Mouse (Mus musculus) CH12.LX (cell line): ENCODE measurements around the gene Espl1. TPM values are rescaled to one million over a fixed set of nuclear protein-coding genes. Genes with fewer than 3 reads are reported as not detected.

Experiments used
- DNase-seq: peaks from one replicate; pipeline ENCODE4 v3.0.0-alpha.2; 2013; ENCODE audit errors: extremely low read depth
- H3K27ac ChIP-seq: 2 replicates; pipeline ENCODE4 v1.5.1; 2012; ENCODE audit warnings: low read depth, mild to moderate bottlenecking, control low read depth, moderate library complexity; ENCODE audit not compliant: insufficient read depth
- H3K27me3 ChIP-seq: replicated peaks from 2 replicates; pipeline ENCODE3; 2012; ENCODE audit warnings: inconsistent platforms
- H3K36me3 ChIP-seq, 2 experiments: replicated peaks in 1 of 2; 2 replicates each; pipeline versions ENCODE3 to v1.6.1; 2012; ENCODE audit warnings: inconsistent platforms in 1 of 2, low read length in 1 of 2, mild to moderate bottlenecking in 1 of 2, mixed read lengths in 1 of 2, moderate library complexity in 1 of 2; ENCODE audit not compliant: control insufficient read depth in 1 of 2, insufficient read depth in 1 of 2
- H3K4me1 ChIP-seq, 2 experiments: 2 replicates each; pipeline ENCODE4 v1.6.1; 2012; ENCODE audit warnings: inconsistent platforms in 1 of 2, moderate library complexity in 1 of 2; ENCODE audit not compliant: insufficient read depth in 2 of 2, control insufficient read depth in 1 of 2
- H3K4me2 ChIP-seq: 2 replicates; pipeline ENCODE4 v1.6.1; 2012; ENCODE audit warnings: low read depth, mild to moderate bottlenecking, control low read depth; ENCODE audit not compliant: poor library complexity, insufficient read depth, severe bottlenecking
- H3K4me3 ChIP-seq, 3 experiments: fragments of 150-350 bp in 1 of 3; sonication (generic) in 1 of 3; replicated peaks in 1 of 3; 2 replicates each; pipeline versions ENCODE3 to v1.5.1; 2011 to 2012; ENCODE audit warnings: low read depth in 2 of 3, low read length in 2 of 3, mild to moderate bottlenecking in 2 of 3, moderate library complexity in 2 of 3, control low read depth in 1 of 3, improper control_type of control experiment in 1 of 3, inconsistent platforms in 1 of 3, mixed read lengths in 1 of 3; ENCODE audit not compliant: poor library complexity in 1 of 3
- H3K79me2 ChIP-seq: replicated peaks from 2 replicates; pipeline ENCODE4 v1.6.1; 2012; ENCODE audit warnings: mild to moderate bottlenecking, moderate library complexity; ENCODE audit not compliant: control insufficient read depth, poor library complexity, insufficient read depth, severe bottlenecking; ENCODE audit errors: extremely low read depth
- H3K9ac ChIP-seq: 2 replicates; pipeline ENCODE4 v1.6.1; 2012; ENCODE audit warnings: low read depth, mild to moderate bottlenecking, control low read depth, moderate library complexity; ENCODE audit not compliant: insufficient read depth
- H3K9me3 ChIP-seq: replicated peaks from 2 replicates; pipeline ENCODE3; 2012; ENCODE audit warnings: low read length, inconsistent platforms, mixed read lengths
- BHLHE40 ChIP-seq: IDR thresholded peaks from 2 replicates; pipeline ENCODE4 v1.6.1; 2011; ENCODE audit warnings: mild to moderate bottlenecking, low read depth, low read length, improper control_type of control experiment
- CHD2 ChIP-seq: IDR thresholded peaks from 2 replicates; pipeline ENCODE4 v1.6.1; 2011; ENCODE audit warnings: low read length, improper control_type of control experiment
- CTCF ChIP-seq, 2 experiments: IDR thresholded peaks in 1 of 2; conservative IDR thresholded peaks in 1 of 2; 2 replicates each; pipeline ENCODE4 v1.5.1; 2011 to 2012; ENCODE audit warnings: low read depth in 2 of 2, low read length in 2 of 2, improper control_type of control experiment in 1 of 2, inconsistent platforms in 1 of 2, mild to moderate bottlenecking in 1 of 2, moderate library complexity in 1 of 2
- E2F4 ChIP-seq: IDR thresholded peaks from 2 replicates; pipeline ENCODE4 v1.6.1; 2011; ENCODE audit warnings: low read depth, low read length, improper control_type of control experiment; ENCODE audit not compliant: insufficient replicate concordance
- ELF1 ChIP-seq: IDR thresholded peaks from 2 replicates; pipeline ENCODE4 v1.6.1; 2014; ENCODE audit warnings: low read depth, mild to moderate bottlenecking, inconsistent platforms, low read length, improper control_type of control experiment
- ETS1 ChIP-seq: conservative IDR thresholded peaks from 2 replicates; pipeline ENCODE4 v1.6.1; 2012; ENCODE audit warnings: low read depth, mild to moderate bottlenecking, inconsistent platforms, low read length, improper control_type of control experiment, moderate library complexity
- GABPA ChIP-seq: IDR thresholded peaks from 2 replicates; pipeline ENCODE4 v1.6.1; 2012; ENCODE audit warnings: low read depth, low read length, improper control_type of control experiment, inconsistent platforms; ENCODE audit not compliant: insufficient replicate concordance
- HCFC1 ChIP-seq: IDR thresholded peaks from 2 replicates; pipeline ENCODE4 v1.6.1; 2012; ENCODE audit warnings: low read depth, mild to moderate bottlenecking, inconsistent platforms, low read length, improper control_type of control experiment
- JUN ChIP-seq: IDR thresholded peaks from 2 replicates; pipeline ENCODE4 v1.6.1; 2011; ENCODE audit warnings: low read depth, mild to moderate bottlenecking, low read length, improper control_type of control experiment, moderate library complexity; ENCODE audit not compliant: insufficient read depth
- JUND ChIP-seq: conservative IDR thresholded peaks from 2 replicates; pipeline ENCODE4 v1.6.1; 2011; ENCODE audit warnings: low read depth, low read length, improper control_type of control experiment
- KAT2A ChIP-seq: IDR thresholded peaks from 2 replicates; pipeline ENCODE4 v1.6.1; 2012; ENCODE audit warnings: low read length, improper control_type of control experiment, inconsistent platforms; ENCODE audit not compliant: insufficient replicate concordance
- MAFK ChIP-seq: IDR thresholded peaks from 2 replicates; pipeline ENCODE4 v1.6.1; 2011; ENCODE audit warnings: low read length, improper control_type of control experiment; ENCODE audit not compliant: insufficient replicate concordance
- MAX ChIP-seq: IDR thresholded peaks from 2 replicates; pipeline ENCODE4 v1.6.1; 2011; ENCODE audit warnings: low read length, improper control_type of control experiment
- MAZ ChIP-seq: IDR thresholded peaks from 2 replicates; pipeline ENCODE4 v1.6.1; 2012; ENCODE audit warnings: low read depth, mild to moderate bottlenecking, inconsistent platforms, low read length, improper control_type of control experiment, moderate library complexity
- MXI1 ChIP-seq: IDR thresholded peaks from 2 replicates; pipeline ENCODE4 v1.6.1; 2011; ENCODE audit warnings: mild to moderate bottlenecking, low read depth, low read length, improper control_type of control experiment
- NELFE ChIP-seq: IDR thresholded peaks from 2 replicates; pipeline ENCODE4 v1.6.1; 2011; ENCODE audit warnings: low read depth, low read length, improper control_type of control experiment
- NRF1 ChIP-seq: IDR thresholded peaks from 2 replicates; pipeline ENCODE4 v1.6.1; 2014; ENCODE audit warnings: low read depth, mild to moderate bottlenecking, inconsistent platforms, low read length, improper control_type of control experiment, moderate library complexity
- POLR2A ChIP-seq: IDR thresholded peaks from 2 replicates; pipeline ENCODE4 v1.6.1; 2011; ENCODE audit warnings: low read depth, mild to moderate bottlenecking, improper control_type of control experiment, low read length
- POLR2AphosphoS2 ChIP-seq: IDR thresholded peaks from 2 replicates; pipeline ENCODE4 v1.6.1; 2011; ENCODE audit warnings: low read depth, low read length, improper control_type of control experiment
- RAD21 ChIP-seq: IDR thresholded peaks from 2 replicates; pipeline ENCODE4 v1.6.1; 2011; ENCODE audit warnings: low read depth, mild to moderate bottlenecking, low read length, improper control_type of control experiment, moderate library complexity
- SMC3 ChIP-seq: IDR thresholded peaks from 2 replicates; pipeline ENCODE4 v1.6.1; 2011; ENCODE audit warnings: low read depth, low read length, improper control_type of control experiment
- USF1 ChIP-seq: IDR thresholded peaks from 2 replicates; pipeline ENCODE4 v1.6.1; 2014; ENCODE audit warnings: low read depth, mild to moderate bottlenecking, inconsistent platforms, low read length, improper control_type of control experiment
- USF2 ChIP-seq: conservative IDR thresholded peaks from 2 replicates; pipeline ENCODE4 v1.6.1; 2011; ENCODE audit warnings: low read depth, low read length, improper control_type of control experiment
- ZMIZ1 ChIP-seq: IDR thresholded peaks from 2 replicates; pipeline ENCODE4 v1.6.1; 2012; ENCODE audit warnings: low read depth, mild to moderate bottlenecking, inconsistent platforms, low read length, improper control_type of control experiment
- dilution Hi-C: fragments of 300-500 bp; cut with MboI; formaldehyde crosslinking; loops from 2 replicates; pipeline ENCODE4 v1.14.3; 2020; ENCODE audit warnings: low sequenced_read_pairs; ENCODE audit not compliant: extremely low pct_unique_long_range_greater_than_20kb, extremely low pct_ligation_motif_present
- in situ Hi-C: fragments of 300-500 bp; cut with MboI; formaldehyde crosslinking; loops from 3 replicates; pipeline ENCODE4 v1.14.3; 2019; ENCODE audit warnings: low sequenced_read_pairs, low pct_ligation_motif_present, low pct_unique_long_range_greater_than_20kb, mixed read lengths
- polyA plus RNA-seq: library from polyadenylated mRNA; unstranded; fragments of >175 nt; gene quantifications from 2 replicates; pipeline ENCODE4 v1.2.1, GENCODE M21; 2012; ENCODE audit warnings: low read depth; ENCODE audit not compliant: insufficient read length
- total RNA-seq, 2 experiments: library from RNA; depleted of rRNA; stranded (reverse); fragments of 300-350 nt in 1 of 2; fragments of >200 nt in 1 of 2; gene quantifications; 2 replicates each; pipeline ENCODE4 v1.2.3; 2012 to 2014

Gene Espl1
- total and polyA plus RNA-seq, 3 experiments, result 41.3 to 80.7 (median 51.0) TPM

GRCm38 (mm10) chr15:102311489-102311888 is 15.4 kb downstream of the Espl1 start (continued):
- TF ChIP-seq GABPA (no peak), MAFK (no peak), NELFE (no peak), POLR2AphosphoS2 (no peak), USF2 (no peak), NRF1 (no peak)

- H3K4me3 ChIP-seq, result no peak overlapping the region
- H3K79me2 ChIP-seq, result no peaks in the 10 kb centered on the region
- TF ChIP-seq ZMIZ1 (no peak), ETS1 (no peak), USF1 (no peak), USF2 (no peak), KAT2A (no peak), BHLHE40 (no peak), E2F4 (no peak), SMC3 (no peak), ELF1 (no peak), NRF1 (no peak), JUND (no peak), NELFE (no peak), MAX (no peak), CHD2 (no peak)
- dilution Hi-C loops (no loop called here), in situ Hi-C loops (loop anchor here (5.0 kb wide), 2 partner anchors 33 to 78 kb away; no protein-coding TSS in a partner anchor)
- no peak for DNase-seq
- H3K27me3 ChIP-seq, result no peaks in the 10 kb centered on the region
- H3K4me1 ChIP-seq, result peaks cover 2 to 29% of the 10 kb centered on the region in 2 experiments; a peak in 2 of 4 replicates
- H3K27ac ChIP-seq, result no peak overlapping the region
- H3K9ac ChIP-seq, result no peak overlapping the region
- H3K9me3 ChIP-seq, result no peaks in the 10 kb centered on the region
- H3K36me3 ChIP-seq, result peaks cover 72 to 84% of the 10 kb centered on the region in 2 experiments
- H3K4me2 ChIP-seq, result no peak overlapping the region
Observed at GRCm38 (mm10) chr15:102315292-102315691, 19.2 kb downstream of the Espl1 start.

- dilution Hi-C loops (no loop called here), in situ Hi-C loops (loop anchor here (5.0 kb wide), 2 partner anchors 34 to 79 kb away; no protein-coding TSS in a partner anchor)
- H3K9ac ChIP-seq, result no peak overlapping the region
- H3K36me3 ChIP-seq, result peaks cover 74 to 86% of the 10 kb centered on the region in 2 experiments
- H3K4me3 ChIP-seq, result no peak overlapping the region
- no peak overlapping the region for H3K4me2 ChIP-seq
- peaks cover under 1 to 21% of the 10 kb centered on the region in 2 experiments; a peak in 2 of 4 replicates for H3K4me1 ChIP-seq
- H3K27ac ChIP-seq, result 0 out of 2 replicates have a peak overlapping the region, but pooled peaks have one; percentile 1
- H3K27me3 ChIP-seq, result no peaks in the 10 kb centered on the region
- TF ChIP-seq SMC3, result peak; percentile 83
- TF ChIP-seq POLR2A, result no peak
- TF ChIP-seq ZMIZ1, result no peak
- TF ChIP-seq GABPA, result no peak
- TF ChIP-seq HCFC1, result no peak
- TF ChIP-seq NELFE, result no peak
- TF ChIP-seq USF1, result no peak
- TF ChIP-seq BHLHE40, result no peak
- TF ChIP-seq CTCF (conservative IDR thresholded peaks at IDR 0.05 in 1 of 2, IDR thresholded peaks at IDR 0.05 in 1 of 2; ENCODE audit: low read depth in 2 of 2, low read length in 2 of 2), result peak; percentile 69 to 82; a peak in 3 of 4 replicates
- TF ChIP-seq MXI1, result no peak
- TF ChIP-seq JUN, result no peak
- no peak for TF ChIP-seq MAZ
- peak; percentile 54 for TF ChIP-seq RAD21
- H3K9me3 ChIP-seq, result no peaks in the 10 kb centered on the region
- no peaks in the 10 kb centered on the region for H3K79me2 ChIP-seq
- peak; percentile 82 for DNase-seq
Observed at GRCm38 (mm10) chr15:102316263-102316662, 20.2 kb downstream of the Espl1 start.
